10 mouse cellular contexts compared by ENCODE assay signal in genomic region chr16:42873942-42874341, GRCm38 (mm10). TPM values are rescaled to one million over a fixed set of nuclear protein-coding genes. Genes with fewer than 3 reads are reported as not detected.
A peak's percentile ranks its signal among the peaks of the same experiment; 100 is the strongest.
DNase-seq lines count a peak whose midpoint lies in the region; ATAC-seq and TF ChIP-seq lines count a peak whose summit lies in the region.
"Had no signal": no experiment of that assay in that cellular context is flagged by ENCODE, and none has a peak within 500 bp of the region (broad histone marks: within the 10 kb centered on the region; RNA-seq: fewer than 3 reads in every experiment).

No protein-coding gene starts in this region.

- no peaks in the 10 kb centered on the region for H3K36me3 ChIP-seq in heart, embryonic 15.5 days
- H3K36me3 ChIP-seq in lung, embryonic 16.5 days (ENCODE audit: control insufficient read depth, insufficient read depth, low read length), result no peaks in the 10 kb centered on the region
- H3K36me3 ChIP-seq in midbrain, postnatal 0 days (ENCODE audit: insufficient read depth, low read length), result no peaks in the 10 kb centered on the region
- H3K36me3 ChIP-seq: forebrain, embryonic 12.5 days; G1E had no signal

- no peak for ATAC-seq in heart, embryonic 15.5 days (replicated peaks; ENCODE audit: insufficient number of reproducible peaks, insufficient read depth, low FRiP score, low read depth)
- ATAC-seq in lung, embryonic 16.5 days (ENCODE audit: low read depth), result no peak
- no peak for ATAC-seq in midbrain, postnatal 0 days (ENCODE audit: low FRiP score)
- ATAC-seq: inflammation-experienced regulatory T-cells, adult 6 months had no signal

- no peaks in the 10 kb centered on the region for H3K4me1 ChIP-seq in heart, embryonic 15.5 days (replicated peaks)
- H3K4me1 ChIP-seq in lung, embryonic 16.5 days (replicated peaks; ENCODE audit: control insufficient read depth, insufficient read depth, low read length), result no peaks in the 10 kb centered on the region; the same call in 1 of the 2 replicates
- H3K4me1 ChIP-seq in embryonic fibroblast, embryonic 13.5 days (ENCODE audit: control insufficient read depth, insufficient read depth, low read length), result no peaks in the 10 kb centered on the region
- no peaks in the 10 kb centered on the region for H3K4me1 ChIP-seq in midbrain, postnatal 0 days (ENCODE audit: insufficient read depth, low read length)

- WGBS in heart, embryonic 15.5 days, result 67% methylated on average over 3 of the region's 3 CpGs
- WGBS in lung, embryonic 16.5 days, result 42% methylated on average over 3 of the region's 3 CpGs
- WGBS in midbrain, postnatal 0 days, result 50% methylated on average over 3 of the region's 3 CpGs

- H3K4me2 ChIP-seq in heart, embryonic 15.5 days, result no peak overlapping the region; the same call in 1 of the 2 replicates
- H3K4me2 ChIP-seq in lung, embryonic 16.5 days (ENCODE audit: low read depth, low read length), result no peak overlapping the region
- no peak overlapping the region for H3K4me2 ChIP-seq in midbrain, postnatal 0 days (ENCODE audit: low read depth, low read length, poor library complexity, severe bottlenecking)

- no peak for TF ChIP-seq POLR2A in embryonic fibroblast, embryonic 13.5 days (IDR thresholded peaks at IDR 0.05; ENCODE audit: low read depth, low read length)

- no peak overlapping the region for H3K9ac ChIP-seq in heart, embryonic 15.5 days
- H3K9ac ChIP-seq in lung, embryonic 16.5 days (ENCODE audit: low read length), result no peak overlapping the region
- no peak overlapping the region for H3K9ac ChIP-seq in midbrain, postnatal 0 days (replicated peaks; ENCODE audit: low read length, poor library complexity, severe bottlenecking)

- no peak for DNase-seq in heart, adult 11 months
- no peak for DNase-seq in lung, adult 18-20 months
- no peak for DNase-seq in midbrain, postnatal 0 days (ENCODE audit: low spot score)
- no peak for DNase-seq in MN1 (ENCODE audit: low spot score)

- H3K4me3 ChIP-seq in heart, embryonic 15.5 days, result no peak overlapping the region
- H3K4me3 ChIP-seq in lung, embryonic 16.5 days (ENCODE audit: low read length), result no peak overlapping the region
- H3K4me3 ChIP-seq in embryonic fibroblast, embryonic 13.5 days (ENCODE audit: insufficient read depth, low read length), result no peak overlapping the region
- no peak overlapping the region for H3K4me3 ChIP-seq in midbrain, postnatal 0 days (ENCODE audit: low read depth, low read length)

- TF ChIP-seq CTCF in embryonic fibroblast, embryonic 13.5 days (IDR thresholded peaks at IDR 0.05; ENCODE audit: borderline replicate concordance, insufficient read depth, low read length), result no peak
- no peak for TF ChIP-seq CTCF in midbrain, postnatal 0 days (IDR thresholded peaks at IDR 0.05)

- H3K27me3 ChIP-seq in heart, embryonic 15.5 days, result no peaks in the 10 kb centered on the region
- H3K27me3 ChIP-seq in lung, embryonic 16.5 days (ENCODE audit: control insufficient read depth, insufficient read depth, low read depth, low read length), result no peaks in the 10 kb centered on the region
- no peaks in the 10 kb centered on the region for H3K27me3 ChIP-seq in midbrain, postnatal 0 days (ENCODE audit: insufficient read depth, low read length)
- H3K27me3 ChIP-seq: forebrain, embryonic 12.5 days had no signal

- peak overlapping the region; percentile 95 for H3K27ac ChIP-seq in heart, embryonic 15.5 days
- peak overlapping the region; percentile 43 for H3K27ac ChIP-seq in lung, embryonic 16.5 days (ENCODE audit: low read length)
- H3K27ac ChIP-seq in embryonic fibroblast, embryonic 13.5 days (ENCODE audit: insufficient read depth, low read length), result peak overlapping the region; percentile 84; the same call in 1 of the 2 replicates
- H3K27ac ChIP-seq in midbrain, postnatal 0 days (ENCODE audit: low read depth, low read length), result peak overlapping the region; percentile 96

- H3K9me3 ChIP-seq in heart, embryonic 15.5 days (replicated peaks), result no peaks in the 10 kb centered on the region
- no peaks in the 10 kb centered on the region for H3K9me3 ChIP-seq in lung, embryonic 16.5 days (ENCODE audit: control insufficient read depth, low read length)
- H3K9me3 ChIP-seq in midbrain, postnatal 0 days (ENCODE audit: low read length), result no peaks in the 10 kb centered on the region
- H3K9me3 ChIP-seq: forebrain, embryonic 12.5 days; G1E had no signal

RNA-seq across cellular contexts. Expression of gene Zbtb20, which starts 1.7 kb away (rescaled TPM):
- 42.0 and 47.6 TPM in 2 replicates for polyA plus RNA-seq in heart, embryonic 15.5 days (2015; fragmentation: Nextera tagmentation; extraction: Ambion mirVana)
- polyA plus RNA-seq in lung, embryonic 16.5 days (2015; fragmentation: Nextera tagmentation; extraction: Ambion mirVana), result 21.8 and 25.2 TPM in 2 replicates
- polyA plus RNA-seq in embryonic fibroblast, embryonic 13.5 days (2011; ENCODE audit: insufficient read length, low read depth, missing spikeins), result 13.7 and 15.4 TPM in 2 replicates
- total RNA-seq in midbrain, postnatal 0 days (2014; rRNA removed), result 25.2 and 31.3 TPM in 2 replicates
- polyA plus RNA-seq in midbrain, postnatal 0 days (2015; fragmentation: Nextera tagmentation; extraction: Ambion mirVana), result 29.4 and 38.0 TPM in 2 replicates

Comparison
In these comparisons a context has a peak if more than half of its experiments do, and no peak if none do; other contexts are left out.
1. H3K27ac ChIP-seq: peak in every context shown above with its lines; median percentile 96 in midbrain, postnatal 0 days; 95 in heart, embryonic 15.5 days; 84 in embryonic fibroblast, embryonic 13.5 days; 43 in lung, embryonic 16.5 days.